17 mouse cellular contexts compared by ENCODE assay signal in the genomic region with DNA sequence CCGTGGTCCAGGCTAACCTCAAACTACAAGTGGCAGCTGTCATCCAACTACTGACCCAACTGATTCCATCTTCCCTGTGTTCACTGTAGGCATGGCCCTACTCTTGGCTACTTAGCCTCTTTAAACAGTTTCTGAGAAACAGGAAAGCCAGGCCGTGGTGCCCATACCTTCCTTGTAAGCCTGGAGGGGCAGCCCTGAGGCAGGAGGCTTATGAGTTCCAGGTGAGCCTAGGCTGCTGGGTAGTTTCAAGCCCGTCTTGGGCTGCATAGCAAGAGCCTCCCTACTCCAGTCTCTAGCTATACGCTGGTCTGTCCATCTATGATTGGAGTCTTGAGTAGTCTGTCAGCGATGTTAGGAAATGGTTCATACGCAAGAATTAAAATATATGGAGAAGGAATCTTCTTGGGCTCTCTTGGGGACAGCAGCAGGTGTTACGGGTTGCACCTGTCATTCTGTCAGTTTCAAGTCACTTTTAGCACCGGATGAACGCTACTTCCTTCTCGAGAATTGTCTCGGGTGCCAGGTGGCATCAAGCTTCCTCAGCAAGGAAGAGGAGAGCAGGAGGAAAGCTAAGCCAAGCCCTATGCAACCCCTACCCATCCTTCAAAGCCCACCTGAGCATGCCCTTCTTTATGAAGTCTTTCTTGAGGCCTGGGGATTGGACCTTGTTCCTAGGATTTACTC. TPM values are rescaled to one million over a fixed set of nuclear protein-coding genes. Genes with fewer than 3 reads are reported as not detected.
A peak's percentile ranks its signal among the peaks of the same experiment; 100 is the strongest.
DNase-seq lines count a peak whose midpoint lies in the region; ATAC-seq and TF ChIP-seq lines count a peak whose summit lies in the region.
"Had no signal": no experiment of that assay in that cellular context is flagged by ENCODE, and none has a peak within 500 bp of the region (broad histone marks: within the 10 kb centered on the region; RNA-seq: fewer than 3 reads in every experiment).

No protein-coding gene starts in this region.

- H3K4me2 ChIP-seq in heart, embryonic 16.5 days (ENCODE audit: low read depth, low read length) = no peak overlapping the region
- no peak overlapping the region for H3K4me2 ChIP-seq in liver, embryonic 15.5 days
- no peak overlapping the region for H3K4me2 ChIP-seq in forebrain, embryonic 15.5 days (replicated peaks)
- H3K4me2 ChIP-seq: midbrain, embryonic 13.5 days; neural tube, embryonic 12.5 days had no signal

- no peak for DNase-seq in heart, postnatal 10 days
- peak; percentile 80 for DNase-seq in thymus, postnatal 0 days (ENCODE audit: low spot score)
- no peak for DNase-seq in cerebellum, postnatal 14 days
- DNase-seq in left cerebral cortex, adult 18-20 months (ENCODE audit: low spot score in 2 of 2) = no peak
- DNase-seq: adrenal gland, postnatal 36 days; cerebellum, adult 11-12 months; gastrocnemius, postnatal 25 days; lung, adult 2 months had no signal

- intact Hi-C loops in heart, postnatal 10 days (cut with DNase I) = no loop called here

- no peaks in the 10 kb centered on the region for H3K27me3 ChIP-seq in heart, embryonic 16.5 days (ENCODE audit: control insufficient read depth, insufficient read depth, low read length)
- H3K27me3 ChIP-seq in ES-Bruce4 (ENCODE audit: control insufficient read depth, insufficient read depth, low read length, poor library complexity, severe bottlenecking) = no peaks in the 10 kb centered on the region
- H3K27me3 ChIP-seq in liver, embryonic 15.5 days = no peaks in the 10 kb centered on the region
- H3K27me3 ChIP-seq in forebrain, embryonic 15.5 days = no peaks in the 10 kb centered on the region
- H3K27me3 ChIP-seq: midbrain, embryonic 13.5 days; neural tube, embryonic 12.5 days had no signal

- H3K36me3 ChIP-seq in heart, embryonic 16.5 days (ENCODE audit: control insufficient read depth, insufficient read depth) = no peaks in the 10 kb centered on the region
- H3K36me3 ChIP-seq in ES-Bruce4 (ENCODE audit: control insufficient read depth, insufficient read depth, low read length, poor library complexity, severe bottlenecking) = no peaks in the 10 kb centered on the region
- H3K36me3 ChIP-seq in liver, embryonic 15.5 days (replicated peaks) = no peaks in the 10 kb centered on the region
- no peaks in the 10 kb centered on the region for H3K36me3 ChIP-seq in forebrain, embryonic 15.5 days
- H3K36me3 ChIP-seq: forebrain, embryonic 10.5 days; midbrain, embryonic 13.5 days; neural tube, embryonic 12.5 days had no signal

- 0 out of 2 replicates have a peak, but pooled peaks have one; percentile 28 for ATAC-seq in heart, embryonic 16.5 days (replicated peaks; ENCODE audit: extremely low read depth, insufficient read depth, low FRiP score)
- no peak for ATAC-seq in liver, embryonic 15.5 days (ENCODE audit: insufficient read depth)
- ATAC-seq in forebrain, embryonic 15.5 days (replicated peaks) = no peak
- ATAC-seq: hindbrain, postnatal 0 days; midbrain, embryonic 13.5 days had no signal

- peak overlapping the region; percentile 57 for H3K27ac ChIP-seq in heart, embryonic 16.5 days (ENCODE audit: low read length)
- peak overlapping the region; percentile 78 for H3K27ac ChIP-seq in ES-Bruce4 (ENCODE audit: insufficient read depth, low read length)
- peak overlapping the region; percentile 74 for H3K27ac ChIP-seq in liver, embryonic 15.5 days (replicated peaks)
- H3K27ac ChIP-seq in forebrain, embryonic 15.5 days (replicated peaks) = no peak overlapping the region
- H3K27ac ChIP-seq: forebrain, embryonic 10.5 days; left cerebral cortex, adult 2 months; midbrain, embryonic 13.5 days; neural tube, embryonic 12.5 days had no signal

- TF ChIP-seq CTCF in ES-Bruce4 (IDR thresholded peaks at IDR 0.05; ENCODE audit: low read depth, low read length) = no peak

- 0 out of 2 replicates have a peak, but pooled peaks cover 2% of the 10 kb centered on the region for H3K9me3 ChIP-seq in heart, embryonic 16.5 days (replicated peaks; ENCODE audit: control insufficient read depth, low read length)
- peaks cover 7% of the 10 kb centered on the region; the same call in 1 of the 2 replicates for H3K9me3 ChIP-seq in ES-Bruce4 (replicated peaks; ENCODE audit: control insufficient read depth, insufficient read depth, low read length, poor library complexity, severe bottlenecking)
- H3K9me3 ChIP-seq in liver, embryonic 15.5 days (replicated peaks) = no peaks in the 10 kb centered on the region
- no peaks in the 10 kb centered on the region for H3K9me3 ChIP-seq in forebrain, embryonic 15.5 days
- H3K9me3 ChIP-seq: forebrain, embryonic 10.5 days; midbrain, embryonic 13.5 days; neural tube, embryonic 12.5 days had no signal

- no peak overlapping the region for H3K4me3 ChIP-seq in heart, embryonic 16.5 days (ENCODE audit: low read length)
- no peak overlapping the region for H3K4me3 ChIP-seq in ES-Bruce4 (ENCODE audit: low read depth, low read length)
- no peak overlapping the region for H3K4me3 ChIP-seq in liver, embryonic 15.5 days (replicated peaks)
- H3K4me3 ChIP-seq in forebrain, embryonic 15.5 days = no peak overlapping the region
- H3K4me3 ChIP-seq: forebrain, embryonic 10.5 days; left cerebral cortex, adult 2 months; midbrain, embryonic 13.5 days; neural tube, embryonic 12.5 days had no signal

- WGBS in heart, embryonic 16.5 days = 71% methylated on average over 11 of the region's 11 CpGs
- WGBS in liver, embryonic 15.5 days (ENCODE audit: insufficient replicate concordance) = 56% methylated on average over 11 of the region's 11 CpGs
- 88% methylated on average over 11 of the region's 11 CpGs for WGBS in forebrain, embryonic 15.5 days

- no peak for TF ChIP-seq POLR2A in ES-Bruce4 (IDR thresholded peaks at IDR 0.05; ENCODE audit: insufficient read depth, low read length)

- H3K9ac ChIP-seq in heart, embryonic 16.5 days (ENCODE audit: low read length) = no peak overlapping the region
- H3K9ac ChIP-seq in ES-Bruce4 (ENCODE audit: low read depth, poor library complexity, severe bottlenecking) = no peak overlapping the region
- H3K9ac ChIP-seq in liver, embryonic 15.5 days = no peak overlapping the region
- H3K9ac ChIP-seq in forebrain, embryonic 15.5 days (replicated peaks) = no peak overlapping the region
- H3K9ac ChIP-seq: midbrain, embryonic 13.5 days; neural tube, embryonic 12.5 days had no signal

- 0 out of 2 replicates have a peak, but pooled peaks cover 4% of the 10 kb centered on the region for H3K4me1 ChIP-seq in heart, embryonic 16.5 days (ENCODE audit: control insufficient read depth, insufficient read depth, low read length)
- H3K4me1 ChIP-seq in ES-Bruce4 (ENCODE audit: control insufficient read depth, insufficient read depth, low read length) = peaks cover 5% of the 10 kb centered on the region
- H3K4me1 ChIP-seq in liver, embryonic 15.5 days (replicated peaks) = peaks cover 41% of the 10 kb centered on the region
- H3K4me1 ChIP-seq in forebrain, embryonic 15.5 days = no peaks in the 10 kb centered on the region
- H3K4me1 ChIP-seq: midbrain, embryonic 13.5 days; neural tube, embryonic 12.5 days had no signal

- TF ChIP-seq EP300 in ES-Bruce4 (IDR thresholded peaks at IDR 0.05; ENCODE audit: insufficient read depth, low read depth, low read length) = no peak

RNA-seq across cellular contexts. Expression of gene Xbp1, which starts 20.4 kb away (rescaled TPM):
- 135 and 151 TPM in 2 replicates for polyA plus RNA-seq in heart, embryonic 16.5 days (2015; fragmentation: Nextera tagmentation; extraction: Ambion mirVana)
- 10 to 100 TPM; 48.9 to 55.5 TPM for total RNA-seq in heart, postnatal 10 days (2021)
- 44.0 and 46.7 TPM in 2 replicates for polyA plus RNA-seq in ES-Bruce4 (2011; ENCODE audit: insufficient read depth, insufficient read length, low read depth, missing spikeins)
- polyA plus RNA-seq in liver, embryonic 15.5 days (2015; fragmentation: Nextera tagmentation; extraction: Ambion mirVana) = 109 and 117 TPM in 2 replicates
- 194 and 213 TPM in 2 replicates for polyA plus RNA-seq in thymus, postnatal 0 days (2015; fragmentation: Nextera tagmentation; extraction: Ambion mirVana)
- 100 to 1,000 TPM; 119 to 141 TPM for total RNA-seq in left cerebral cortex, adult 18-20 months (2021)
- polyA plus RNA-seq in forebrain, embryonic 15.5 days (2015; fragmentation: Nextera tagmentation; extraction: Ambion mirVana) = 128 and 135 TPM in 2 replicates

RNA-seq across cellular contexts. Expression of gene Ccdc117, which starts 41.9 kb away (rescaled TPM):
- polyA plus RNA-seq in heart, embryonic 16.5 days (2015; fragmentation: Nextera tagmentation; extraction: Ambion mirVana) = 12.9 and 13.0 TPM in 2 replicates
- 10 to 100 TPM; 13.9 to 17.1 TPM for total RNA-seq in heart, postnatal 10 days (2021)
- polyA plus RNA-seq in ES-Bruce4 (2011; ENCODE audit: insufficient read depth, insufficient read length, low read depth, missing spikeins) = 45.4 and 52.0 TPM in 2 replicates
- 8.1 and 8.8 TPM in 2 replicates for polyA plus RNA-seq in liver, embryonic 15.5 days (2015; fragmentation: Nextera tagmentation; extraction: Ambion mirVana)
- 17.7 and 18.5 TPM in 2 replicates for polyA plus RNA-seq in thymus, postnatal 0 days (2015; fragmentation: Nextera tagmentation; extraction: Ambion mirVana)
- 10 to 100 TPM; 18.0 to 18.7 TPM for total RNA-seq in left cerebral cortex, adult 18-20 months (2021)
- polyA plus RNA-seq in forebrain, embryonic 15.5 days (2015; fragmentation: Nextera tagmentation; extraction: Ambion mirVana) = 15.4 and 15.8 TPM in 2 replicates

RNA-seq across cellular contexts. Expression of gene Znrf3, which starts 55.5 kb away (rescaled TPM):
- polyA plus RNA-seq in heart, embryonic 16.5 days (2015; fragmentation: Nextera tagmentation; extraction: Ambion mirVana) = 6.5 and 7.3 TPM in 2 replicates
- 10 to 100 TPM; 11.9 to 14.7 TPM for total RNA-seq in heart, postnatal 10 days (2021)
- 13.5 and 15.8 TPM in 2 replicates for polyA plus RNA-seq in ES-Bruce4 (2011; ENCODE audit: insufficient read depth, insufficient read length, low read depth, missing spikeins)
- polyA plus RNA-seq in liver, embryonic 15.5 days (2015; fragmentation: Nextera tagmentation; extraction: Ambion mirVana) = 2.8 and 3.0 TPM in 2 replicates
- 7.4 and 10.9 TPM in 2 replicates for polyA plus RNA-seq in thymus, postnatal 0 days (2015; fragmentation: Nextera tagmentation; extraction: Ambion mirVana)
- total RNA-seq in left cerebral cortex, adult 18-20 months (2021) = 10 to 100 TPM; 16.7 to 17.5 TPM
- polyA plus RNA-seq in forebrain, embryonic 15.5 days (2015; fragmentation: Nextera tagmentation; extraction: Ambion mirVana) = 6.9 and 7.4 TPM in 2 replicates
